Mouse (Mus musculus) left cerebral cortex, adult 2 months (tissue): Measurements from ENCODE around the gene Ly6g6c. TPM values are rescaled to one million over a fixed set of nuclear protein-coding genes. Genes with fewer than 3 reads are reported as not detected.
"Not testable (repeated sequence)": the region's sequence is repeated elsewhere in the genome, so short reads cannot be mapped to it uniquely, and the experiment has no call there.

ENCODE experiments used
- DNase-seq, 2 experiments: peaks; one replicate each; pipeline ENCODE4 v3.0.0; 2021 to 2022; ENCODE audit warnings: low spot score in 2 of 2, mixed read lengths in 1 of 2; ENCODE audit errors: extremely low spot score in 1 of 2
- H3K27ac ChIP-seq: fragments of 200-600 bp; 2 replicates; pipeline ENCODE4 v1.8.1; 2022
- H3K4me3 ChIP-seq: fragments of 200-600 bp; 2 replicates; pipeline ENCODE4 v1.8.1; 2022
- CTCF ChIP-seq: fragments of 200-600 bp; IDR thresholded peaks from 2 replicates; pipeline ENCODE4 v1.8.1; 2022; ENCODE audit warnings: antibody characterized with exemption, mild to moderate bottlenecking, moderate library complexity
- intact Hi-C: fragments of 180-260 bp; cut with DNase I; formaldehyde crosslinking; loops from one replicate; pipeline ENCODE4 v1.15.1; 2025
- total RNA-seq, 2 experiments: library from RNA; stranded (reverse); gene quantifications; 2 replicates each; pipeline ENCODE4 v1.2.3; 2021

Gene Ly6g6c
- total RNA-seq, 2 experiments from 2014 or later: not detected

- no peak for DNase-seq
- TF ChIP-seq CTCF: no peak
- intact Hi-C loops: loop anchor here (10.0 kb wide), 1 partner anchor 212 kb away; the partner anchor contains the start of genes Atp6v1g2 and Nfkbil1
- Histone ChIP-seq H3K4me3 (no peak overlapping the region), H3K27ac (no peak overlapping the region)
Measured at GRCm38 (mm10) chr17:35023221-35023620, 42.0 kb upstream of the Ly6g6c start.

- no peak for TF ChIP-seq CTCF
- DNase-seq: no peak
- Histone ChIP-seq H3K27ac (no peak overlapping the region), H3K4me3 (no peak overlapping the region)
- intact Hi-C loops: loop anchor here (10.0 kb wide), 1 partner anchor 211 kb away; the partner anchor contains the start of genes Atp6v1g2 and Nfkbil1
Measured at GRCm38 (mm10) chr17:35023756-35024155, 41.4 kb upstream of the Ly6g6c start.

- intact Hi-C loops: loop anchor here (10.0 kb wide), 1 partner anchor 211 kb away; the partner anchor contains the start of genes Atp6v1g2 and Nfkbil1
- H3K4me3 ChIP-seq: no peak overlapping the region
- no peak for DNase-seq
- no peak overlapping the region for H3K27ac ChIP-seq
- no peak for TF ChIP-seq CTCF
Measured at GRCm38 (mm10) chr17:35024261-35024660, 40.9 kb upstream of the Ly6g6c start.

- intact Hi-C loops: loop anchor here (10.0 kb wide), 1 partner anchor 210 kb away; the partner anchor contains the start of genes Atp6v1g2 and Nfkbil1
- H3K4me3 ChIP-seq: no peak overlapping the region
- TF ChIP-seq CTCF: no peak
Measured at GRCm38 (mm10) chr17:35024691-35025488, 40.3 kb upstream of the Ly6g6c start.

GRCm38 (mm10) chr17:35026206-35026605 lies 39.0 kb upstream of the Ly6g6c start:
- TF ChIP-seq CTCF: no peak
- Histone ChIP-seq H3K27ac (no peak overlapping the region), H3K4me3 (no peak overlapping the region)
- DNase-seq: no peak
- intact Hi-C loops: loop anchor here (10.0 kb wide), 1 partner anchor 209 kb away; the partner anchor contains the start of genes Atp6v1g2 and Nfkbil1

More at GRCm38 (mm10) chr17:35024691-35025488, 40.3 kb upstream of the Ly6g6c start:
- H3K27ac ChIP-seq: no peak overlapping the region
- no peak for DNase-seq

GRCm38 (mm10) chr17:35027277-35028068 lies 37.7 kb upstream of the Ly6g6c start, which contains the start of gene Sapcd1:
TSS of gene Sapcd1 (minus strand) at chr17:35028016.
- Histone ChIP-seq H3K27ac (no peak within 1 kb of the TSS), H3K4me3 (no peak within 1 kb of the TSS)
- TF ChIP-seq CTCF: no peak
- intact Hi-C loops: loop anchor here (10.0 kb wide), 1 partner anchor 207 kb away; the partner anchor contains the start of genes Atp6v1g2 and Nfkbil1
- peak in 1 of 2 experiments; percentile 36 for DNase-seq

GRCm38 (mm10) chr17:35028315-35028714 lies 36.9 kb upstream of the Ly6g6c start:
- TF ChIP-seq CTCF: no peak
- H3K27ac ChIP-seq: no peak overlapping the region
- DNase-seq: no peak
- intact Hi-C loops: loop anchor here (10.0 kb wide), 1 partner anchor 206 kb away; the partner anchor contains the start of genes Atp6v1g2 and Nfkbil1
- H3K4me3 ChIP-seq: no peak overlapping the region

GRCm38 (mm10) chr17:35029691-35030532 lies 35.3 kb upstream of the Ly6g6c start:
- Histone ChIP-seq H3K27ac (no peak overlapping the region), H3K4me3 (no peak overlapping the region)
- DNase-seq: no peak
- intact Hi-C loops: loop anchor here (10.0 kb wide), 1 partner anchor 205 kb away; the partner anchor contains the start of genes Atp6v1g2 and Nfkbil1
- TF ChIP-seq CTCF: peak; percentile 51

GRCm38 (mm10) chr17:35031272-35031671 lies 33.9 kb upstream of the Ly6g6c start:
- Histone ChIP-seq H3K27ac (no peak overlapping the region), H3K4me3 (no peak overlapping the region)
- DNase-seq: no peak
- intact Hi-C loops: no loop called here
- no peak for TF ChIP-seq CTCF

GRCm38 (mm10) chr17:35031880-35032279 lies 33.3 kb upstream of the Ly6g6c start:
- H3K27ac ChIP-seq: no peak overlapping the region
- DNase-seq: no peak
- no peak overlapping the region for H3K4me3 ChIP-seq
- TF ChIP-seq CTCF: no peak
- intact Hi-C loops: no loop called here

GRCm38 (mm10) chr17:35032323-35032870 lies 32.8 kb upstream of the Ly6g6c start:
- Histone ChIP-seq H3K27ac (no peak overlapping the region), H3K4me3 (no peak overlapping the region)
- DNase-seq: no peak
- intact Hi-C loops: no loop called here
- no peak for TF ChIP-seq CTCF

GRCm38 (mm10) chr17:35033703-35034102 lies 31.5 kb upstream of the Ly6g6c start:
- H3K4me3 ChIP-seq, H3K27ac ChIP-seq, DNase-seq, intact Hi-C loops: not testable (repeated sequence)
